Mouse (Mus musculus) myocyte (in vitro differentiated cells): Measurements from ENCODE around the gene Tmem203. TPM values are rescaled to one million over a fixed set of nuclear protein-coding genes. Genes with fewer than 3 reads are reported as not detected.

Experiments used
- H3K27me3 ChIP-seq: one replicate; pipeline ENCODE4 v1.6.1; 2011; ENCODE audit not compliant: control insufficient read depth, insufficient read depth, insufficient read length
- H3K36me3 ChIP-seq: one replicate; pipeline ENCODE4 v1.6.1; 2011; ENCODE audit not compliant: control insufficient read depth, insufficient read depth
- H3K4me2 ChIP-seq: one replicate; pipeline ENCODE4 v1.6.1; 2011; ENCODE audit warnings: low read depth, control low read depth
- H3K4me3 ChIP-seq: one replicate; pipeline ENCODE4 v1.5.1; 2011; ENCODE audit warnings: mild to moderate bottlenecking, control low read depth, moderate library complexity
- H3K79me2 ChIP-seq: one replicate; pipeline ENCODE4 v1.6.1; 2011; ENCODE audit not compliant: control insufficient read depth, insufficient read depth
- H3ac ChIP-seq: one replicate; pipeline ENCODE4 v1.6.1; 2011; ENCODE audit not compliant: control insufficient read depth, insufficient read length
- CEBPB ChIP-seq: IDR thresholded peaks from 2 replicates; pipeline ENCODE4 v1.6.1; 2011; ENCODE audit warnings: mild to moderate bottlenecking, moderate library complexity; ENCODE audit not compliant: poor library complexity, insufficient read depth, severe bottlenecking
- E2F4 ChIP-seq: IDR thresholded peaks from one replicate; pipeline ENCODE4 v1.6.1; 2011; ENCODE audit warnings: mild to moderate bottlenecking, control low read depth, moderate library complexity; ENCODE audit not compliant: insufficient read depth
- MAX ChIP-seq: IDR thresholded peaks from one replicate; pipeline ENCODE4 v1.6.1; 2011; ENCODE audit warnings: low read depth, mild to moderate bottlenecking, control low read depth
- MYOD1 ChIP-seq, 3 experiments: IDR thresholded peaks; one replicate each; pipeline ENCODE4 v1.6.1; 2011; ENCODE audit warnings: control low read depth in 2 of 3, low read depth in 2 of 3, mild to moderate bottlenecking in 2 of 3, moderate library complexity in 1 of 3; ENCODE audit not compliant: insufficient read length in 2 of 3, control insufficient read depth in 1 of 3
- MYOG ChIP-seq, 3 experiments: IDR thresholded peaks; one replicate each; pipeline ENCODE4 v1.6.1; 2011; ENCODE audit warnings: control low read depth in 2 of 3, low read depth in 2 of 3, mild to moderate bottlenecking in 2 of 3; ENCODE audit not compliant: insufficient read length in 2 of 3, control insufficient read depth in 1 of 3, insufficient read depth in 1 of 3
- POLR2A ChIP-seq: IDR thresholded peaks from one replicate; pipeline ENCODE4 v1.6.1; 2011; ENCODE audit warnings: low read depth, mild to moderate bottlenecking, control low read depth, moderate library complexity; ENCODE audit not compliant: insufficient read length
- POLR2AphosphoS2 ChIP-seq: IDR thresholded peaks from one replicate; pipeline ENCODE4 v1.6.1; 2011; ENCODE audit warnings: low read depth, control low read depth; ENCODE audit not compliant: insufficient read length
- REST ChIP-seq: IDR thresholded peaks from one replicate; pipeline ENCODE4 v1.6.1; 2011; ENCODE audit warnings: mild to moderate bottlenecking, control low read depth, moderate library complexity; ENCODE audit not compliant: insufficient read depth, insufficient read length
- SRF ChIP-seq: IDR thresholded peaks from one replicate; pipeline ENCODE4 v1.6.1; 2011; ENCODE audit warnings: low read depth; ENCODE audit not compliant: control insufficient read depth, insufficient read length
- TCF12 ChIP-seq: IDR thresholded peaks from one replicate; pipeline ENCODE4 v1.6.1; 2011; ENCODE audit warnings: mild to moderate bottlenecking, control low read depth; ENCODE audit not compliant: poor library complexity, insufficient read depth, severe bottlenecking
- TCF3 ChIP-seq: IDR thresholded peaks from one replicate; pipeline ENCODE4 v1.6.1; 2011; ENCODE audit warnings: low read depth, control low read depth; ENCODE audit not compliant: insufficient read length
- USF1 ChIP-seq: IDR thresholded peaks from one replicate; pipeline ENCODE4 v1.6.1; 2011; ENCODE audit warnings: low read depth, mild to moderate bottlenecking, control low read depth, moderate library complexity
- polyA plus RNA-seq: library from polyadenylated mRNA; unstranded; fragments of >200 nt; fragmentation: generic; extraction: Trizol; gene quantifications from one replicate; pipeline ENCODE4 v1.2.1, GENCODE M21; 2012; ENCODE audit warnings: missing spikeins

Tmem203 gene
- polyA plus RNA-seq, 1 experiment = 47.2 TPM

DNA sequence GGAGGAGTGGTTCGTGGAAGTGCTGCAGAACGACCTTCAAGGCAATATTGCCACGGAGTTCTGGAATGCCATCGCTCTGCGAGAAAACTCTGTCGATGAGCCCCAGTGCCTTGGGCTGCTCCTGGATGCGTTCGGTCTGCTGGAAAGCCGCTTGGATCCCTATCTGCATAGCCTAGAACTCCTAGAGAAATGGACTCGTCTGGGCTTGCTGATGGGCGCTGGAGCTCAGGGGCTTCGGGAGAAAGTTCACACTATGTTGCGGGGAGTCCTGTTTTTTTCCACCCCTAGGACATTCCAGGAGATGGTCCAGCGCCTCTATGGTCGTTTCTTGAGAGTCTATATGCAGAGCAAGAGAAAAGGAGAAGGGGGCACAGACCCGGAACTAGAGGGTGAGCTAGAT is 17.8 kb downstream of the Tmem203 start:
- Histone ChIP-seq H3K27me3 (no peaks in the 10 kb centered on the region), H3K36me3 (peaks cover 17% of the 10 kb centered on the region), H3ac (peak overlapping the region; percentile 52), H3K79me2 (peaks cover 45% of the 10 kb centered on the region), H3K4me2 (peak overlapping the region; percentile 81), H3K4me3 (peak overlapping the region; percentile 90)
- TF ChIP-seq REST = no peak
- TF ChIP-seq USF1 = no peak
- no peak for TF ChIP-seq POLR2AphosphoS2
- no peak for TF ChIP-seq MYOG (IDR thresholded peaks at IDR 0.05; ENCODE audit: control insufficient read depth in 1 of 3, insufficient read depth in 1 of 3, insufficient read length in 2 of 3, low read depth in 2 of 3)
- TF ChIP-seq CEBPB = no peak
- TF ChIP-seq TCF12 = no peak
- TF ChIP-seq SRF = no peak

GRCm38 (mm10) chr2:25278928-25279882 is 24.0 kb downstream of the Tmem203 start:
- Histone ChIP-seq H3K36me3 (peaks cover 47% of the 10 kb centered on the region), H3K79me2 (peaks cover 8% of the 10 kb centered on the region), H3K27me3 (no peaks in the 10 kb centered on the region), H3K4me3 (no peak overlapping the region), H3K4me2 (no peak overlapping the region), H3ac (no peak overlapping the region)
- TF ChIP-seq MAX (no peak), SRF (no peak), TCF3 (no peak), POLR2AphosphoS2 (no peak), USF1 (no peak), REST (no peak), MYOG (IDR thresholded peaks at IDR 0.05; ENCODE audit: control insufficient read depth in 1 of 3, insufficient read depth in 1 of 3, insufficient read length in 2 of 3, low read depth in 2 of 3) (no peak), TCF12 (no peak), CEBPB (no peak), MYOD1 (IDR thresholded peaks at IDR 0.05; ENCODE audit: control insufficient read depth in 1 of 3, insufficient read length in 2 of 3, low read depth in 2 of 3) (no peak), POLR2A (no peak), E2F4 (no peak)

DNA sequence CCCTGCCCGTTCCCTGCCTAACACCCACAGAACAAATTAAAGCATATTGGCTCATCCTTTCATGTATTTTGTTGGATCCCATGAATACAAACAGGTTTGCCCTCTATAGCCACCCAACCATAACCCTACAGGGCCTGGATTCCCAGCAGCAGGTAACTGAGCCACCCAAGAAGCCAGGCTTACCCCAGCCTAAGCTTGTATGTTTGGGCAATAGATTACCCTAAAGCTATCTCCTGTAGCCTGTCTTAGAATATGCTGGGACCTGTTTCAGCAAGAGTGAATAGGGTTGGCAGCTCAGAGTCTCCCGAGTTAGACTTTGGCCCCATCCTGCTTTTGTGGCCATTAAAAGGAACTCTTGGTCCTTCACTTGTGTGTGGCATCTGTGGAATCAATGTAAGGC is 30.3 kb downstream of the Tmem203 start:
- Histone ChIP-seq H3K79me2 (no peaks in the 10 kb centered on the region), H3K4me2 (no peak overlapping the region), H3ac (no peak overlapping the region), H3K27me3 (peaks cover 9% of the 10 kb centered on the region), H3K4me3 (no peak overlapping the region), H3K36me3 (peaks cover 27% of the 10 kb centered on the region)
- TF ChIP-seq POLR2A (no peak), MYOG (IDR thresholded peaks at IDR 0.05; ENCODE audit: control insufficient read depth in 1 of 3, insufficient read depth in 1 of 3, insufficient read length in 2 of 3, low read depth in 2 of 3) (no peak), USF1 (no peak), MYOD1 (IDR thresholded peaks at IDR 0.05; ENCODE audit: control insufficient read depth in 1 of 3, insufficient read length in 2 of 3, low read depth in 2 of 3) (no peak), TCF3 (no peak), MAX (no peak), TCF12 (no peak), CEBPB (no peak), REST (no peak), SRF (no peak)

- peaks cover 17% of the 10 kb centered on the region for H3K27me3 ChIP-seq
- H3K4me2 ChIP-seq = no peak overlapping the region
- H3K4me3 ChIP-seq = no peak overlapping the region
- H3K79me2 ChIP-seq = no peaks in the 10 kb centered on the region
- peaks cover 27% of the 10 kb centered on the region for H3K36me3 ChIP-seq
- TF ChIP-seq POLR2A = no peak
- TF ChIP-seq MYOG (IDR thresholded peaks at IDR 0.05; ENCODE audit: control insufficient read depth in 1 of 3, insufficient read depth in 1 of 3, insufficient read length in 2 of 3, low read depth in 2 of 3) = peak in 1 of 3 experiments; percentile 45
- TF ChIP-seq MAX = no peak
- H3ac ChIP-seq = no peak overlapping the region
These were observed 31.1 kb downstream of the Tmem203 start for GRCm38 (mm10) chr2:25286314-25286713.

- peak overlapping the region; percentile 27 for H3K4me2 ChIP-seq
- peaks cover 24% of the 10 kb centered on the region for H3K27me3 ChIP-seq
- peaks cover 25% of the 10 kb centered on the region for H3K36me3 ChIP-seq
These were observed 31.8 kb downstream of the Tmem203 start for GRCm38 (mm10) chr2:25286837-25287636.

More at GRCm38 (mm10) chr2:25286837-25287636, 31.8 kb downstream of the Tmem203 start:
- no peak overlapping the region for H3K4me3 ChIP-seq
- no peak overlapping the region for H3ac ChIP-seq
- no peaks in the 10 kb centered on the region for H3K79me2 ChIP-seq
- TF ChIP-seq TCF12 (no peak), REST (no peak), MYOG (IDR thresholded peaks at IDR 0.05; ENCODE audit: control insufficient read depth in 1 of 3, insufficient read depth in 1 of 3, insufficient read length in 2 of 3, low read depth in 2 of 3) (peak in 1 of 3 experiments; percentile 73), POLR2AphosphoS2 (peak; percentile 24)
